Mouse (Mus musculus): ENCODE measurements around the gene Arhgap35. TPM values are rescaled to one million over a fixed set of nuclear protein-coding genes. Genes with fewer than 3 reads are reported as not detected.

Gene Arhgap35
- polyA plus RNA-seq, 1 experiment from 2014 or later = 27.4 TPM

- H3K36me3 ChIP-seq = no peaks in the 10 kb centered on the region
- no peak overlapping the region for H3K9ac ChIP-seq (replicated peaks)
- H3K4me3 ChIP-seq (replicated peaks) = no peak overlapping the region
- H3K4me2 ChIP-seq = no peak overlapping the region
- H3K27me3 ChIP-seq (replicated peaks) = no peaks in the 10 kb centered on the region
- H3K4me1 ChIP-seq = peaks cover 12% of the 10 kb centered on the region
- 85% methylated on average over 4 of the region's 4 CpGs for WGBS
- no peaks in the 10 kb centered on the region for H3K9me3 ChIP-seq (replicated peaks)
- no peak for ATAC-seq (ENCODE audit: low FRiP score)
- H3K27ac ChIP-seq (replicated peaks) = no peak overlapping the region
These were observed 13.1 kb downstream of the Arhgap35 start for GRCm38 (mm10) chr7:16601683-16602102.

- Histone ChIP-seq H3K9me3 (replicated peaks) (no peaks in the 10 kb centered on the region), H3K4me1 (peaks cover 12% of the 10 kb centered on the region), H3K27ac (replicated peaks) (no peak overlapping the region), H3K4me3 (replicated peaks) (no peak overlapping the region), H3K4me2 (no peak overlapping the region), H3K9ac (replicated peaks) (no peak overlapping the region), H3K36me3 (no peaks in the 10 kb centered on the region), H3K27me3 (replicated peaks) (no peaks in the 10 kb centered on the region)
- 73% methylated on average over 2 of the region's 2 CpGs for WGBS
- ATAC-seq (ENCODE audit: low FRiP score) = no peak
These were observed 15.8 kb downstream of the Arhgap35 start for GRCm38 (mm10) chr7:16599006-16599405.

- no peaks in the 10 kb centered on the region for H3K36me3 ChIP-seq
- no peak overlapping the region for H3K9ac ChIP-seq (replicated peaks)
- H3K27me3 ChIP-seq (replicated peaks) = no peaks in the 10 kb centered on the region
- H3K27ac ChIP-seq (replicated peaks) = no peak overlapping the region
- no peak for ATAC-seq (ENCODE audit: low FRiP score)
- no peaks in the 10 kb centered on the region for H3K9me3 ChIP-seq (replicated peaks)
- 89% methylated on average over 1 of the region's 1 CpGs for WGBS
- H3K4me1 ChIP-seq = peaks cover 14% of the 10 kb centered on the region; the same call in 1 of the 2 replicates
- no peak overlapping the region for H3K4me3 ChIP-seq (replicated peaks)
- H3K4me2 ChIP-seq = no peak overlapping the region
These were observed 23.5 kb downstream of the Arhgap35 start for GRCm38 (mm10) chr7:16591292-16591691.

- Histone ChIP-seq H3K36me3 (no peaks in the 10 kb centered on the region), H3K4me2 (no peak overlapping the region), H3K9me3 (replicated peaks) (no peaks in the 10 kb centered on the region), H3K4me1 (peaks cover 28% of the 10 kb centered on the region), H3K27me3 (replicated peaks) (no peaks in the 10 kb centered on the region), H3K27ac (replicated peaks) (no peak overlapping the region), H3K4me3 (replicated peaks) (no peak overlapping the region), H3K9ac (replicated peaks) (no peak overlapping the region)
- 93% methylated on average over 3 of the region's 3 CpGs for WGBS
- ATAC-seq (ENCODE audit: low FRiP score) = no peak
These were observed 27.1 kb downstream of the Arhgap35 start for GRCm38 (mm10) chr7:16587649-16588048.

- no peak overlapping the region for H3K27ac ChIP-seq (replicated peaks)
- H3K4me2 ChIP-seq = no peak overlapping the region
These were observed 30.4 kb downstream of the Arhgap35 start for GRCm38 (mm10) chr7:16584384-16584783.

GRCm38 (mm10) chr7:16583775-16584174 lies 31.0 kb downstream of the Arhgap35 start:
- H3K9ac ChIP-seq (replicated peaks) = no peak overlapping the region
- H3K27me3 ChIP-seq (replicated peaks) = no peaks in the 10 kb centered on the region
- peaks cover 42% of the 10 kb centered on the region for H3K4me1 ChIP-seq
- H3K4me3 ChIP-seq (replicated peaks) = no peak overlapping the region
- no peak overlapping the region; the same call in 1 of the 2 replicates for H3K27ac ChIP-seq (replicated peaks)
- 85% methylated on average over 1 of the region's 1 CpGs for WGBS
- no peak overlapping the region for H3K4me2 ChIP-seq
- no peaks in the 10 kb centered on the region for H3K9me3 ChIP-seq (replicated peaks)
- no peaks in the 10 kb centered on the region for H3K36me3 ChIP-seq
- ATAC-seq (ENCODE audit: low FRiP score) = no peak

More at GRCm38 (mm10) chr7:16584384-16584783, 30.4 kb downstream of the Arhgap35 start:
- Histone ChIP-seq H3K9me3 (replicated peaks) (no peaks in the 10 kb centered on the region), H3K36me3 (no peaks in the 10 kb centered on the region), H3K4me3 (replicated peaks) (no peak overlapping the region), H3K9ac (replicated peaks) (no peak overlapping the region), H3K4me1 (peaks cover 46% of the 10 kb centered on the region), H3K27me3 (replicated peaks) (no peaks in the 10 kb centered on the region)
- ATAC-seq (ENCODE audit: low FRiP score) = no peak

GRCm38 (mm10) chr7:16582299-16582698 lies 32.5 kb downstream of the Arhgap35 start:
- H3K9ac ChIP-seq (replicated peaks) = no peak overlapping the region
- H3K4me3 ChIP-seq (replicated peaks) = no peak overlapping the region
- H3K4me1 ChIP-seq = peaks cover 46% of the 10 kb centered on the region
- H3K27ac ChIP-seq (replicated peaks) = no peak overlapping the region
- ATAC-seq (ENCODE audit: low FRiP score) = no peak
- H3K27me3 ChIP-seq (replicated peaks) = no peaks in the 10 kb centered on the region
- no peak overlapping the region for H3K4me2 ChIP-seq
- WGBS = 83% methylated on average over 3 of the region's 3 CpGs
- H3K36me3 ChIP-seq = no peaks in the 10 kb centered on the region
- H3K9me3 ChIP-seq (replicated peaks) = no peaks in the 10 kb centered on the region

- Histone ChIP-seq H3K4me3 (replicated peaks) (no peak overlapping the region), H3K27ac (replicated peaks) (peak overlapping the region; percentile 34), H3K9me3 (replicated peaks) (no peaks in the 10 kb centered on the region), H3K9ac (replicated peaks) (no peak overlapping the region), H3K36me3 (no peaks in the 10 kb centered on the region), H3K27me3 (replicated peaks) (no peaks in the 10 kb centered on the region), H3K4me2 (no peak overlapping the region), H3K4me1 (peaks cover 49% of the 10 kb centered on the region)
- WGBS = 60% methylated on average over 13 of the region's 13 CpGs
- ATAC-seq (ENCODE audit: low FRiP score) = no peak; the same call in 1 of the 2 replicates
These were observed 33.3 kb downstream of the Arhgap35 start for GRCm38 (mm10) chr7:16581276-16582100.

- Histone ChIP-seq H3K9ac (replicated peaks) (no peak overlapping the region), H3K9me3 (replicated peaks) (no peaks in the 10 kb centered on the region), H3K4me3 (replicated peaks) (no peak overlapping the region), H3K4me2 (no peak overlapping the region), H3K27me3 (replicated peaks) (no peaks in the 10 kb centered on the region), H3K27ac (replicated peaks) (no peak overlapping the region), H3K4me1 (peaks cover 40% of the 10 kb centered on the region), H3K36me3 (no peaks in the 10 kb centered on the region)
- ATAC-seq (ENCODE audit: low FRiP score) = no peak
- 68% methylated on average over 1 of the region's 1 CpGs for WGBS
These were observed 38.1 kb downstream of the Arhgap35 start for GRCm38 (mm10) chr7:16576719-16577118.

- no peaks in the 10 kb centered on the region for H3K27me3 ChIP-seq (replicated peaks)
- H3K27ac ChIP-seq (replicated peaks) = no peak overlapping the region
- peaks cover 17% of the 10 kb centered on the region for H3K4me1 ChIP-seq
- H3K9ac ChIP-seq (replicated peaks) = no peak overlapping the region
- no peak for ATAC-seq (ENCODE audit: low FRiP score)
- H3K4me2 ChIP-seq = no peak overlapping the region
- no peaks in the 10 kb centered on the region for H3K36me3 ChIP-seq
- 68% methylated on average over 1 of the region's 1 CpGs for WGBS
- no peaks in the 10 kb centered on the region for H3K9me3 ChIP-seq (replicated peaks)
- no peak overlapping the region for H3K4me3 ChIP-seq (replicated peaks)
These were observed 43.6 kb downstream of the Arhgap35 start for GRCm38 (mm10) chr7:16571191-16571590.

GRCm38 (mm10) chr7:16570737-16571136 lies 44.1 kb downstream of the Arhgap35 start:
- H3K4me1 ChIP-seq = peaks cover 13% of the 10 kb centered on the region
- WGBS = 78% methylated on average over 1 of the region's 1 CpGs
- ATAC-seq (ENCODE audit: low FRiP score) = no peak

GRCm38 (mm10) chr7:16564491-16564890 lies 50.3 kb downstream of the Arhgap35 start:
- no peak overlapping the region for H3K9ac ChIP-seq (replicated peaks)
- H3K4me1 ChIP-seq = peaks cover 4% of the 10 kb centered on the region; the same call in 1 of the 2 replicates
- H3K27ac ChIP-seq (replicated peaks) = no peak overlapping the region
- no peaks in the 10 kb centered on the region for H3K9me3 ChIP-seq (replicated peaks)
- no peaks in the 10 kb centered on the region for H3K27me3 ChIP-seq (replicated peaks)
- H3K4me3 ChIP-seq (replicated peaks) = no peak overlapping the region
- 93% methylated on average over 8 of the region's 8 CpGs for WGBS
- no peak for ATAC-seq (ENCODE audit: low FRiP score)
- H3K4me2 ChIP-seq = no peak overlapping the region
- H3K36me3 ChIP-seq = peaks cover 44% of the 10 kb centered on the region

More at GRCm38 (mm10) chr7:16570737-16571136, 44.1 kb downstream of the Arhgap35 start:
- no peak overlapping the region for H3K9ac ChIP-seq (replicated peaks)
- no peaks in the 10 kb centered on the region for H3K27me3 ChIP-seq (replicated peaks)
- no peaks in the 10 kb centered on the region for H3K9me3 ChIP-seq (replicated peaks)
- H3K27ac ChIP-seq (replicated peaks) = no peak overlapping the region
- no peak overlapping the region for H3K4me2 ChIP-seq
- H3K4me3 ChIP-seq (replicated peaks) = no peak overlapping the region
- H3K36me3 ChIP-seq = no peaks in the 10 kb centered on the region
